Mouse (Mus musculus): ENCODE data around the gene Map7d1.

DNA sequence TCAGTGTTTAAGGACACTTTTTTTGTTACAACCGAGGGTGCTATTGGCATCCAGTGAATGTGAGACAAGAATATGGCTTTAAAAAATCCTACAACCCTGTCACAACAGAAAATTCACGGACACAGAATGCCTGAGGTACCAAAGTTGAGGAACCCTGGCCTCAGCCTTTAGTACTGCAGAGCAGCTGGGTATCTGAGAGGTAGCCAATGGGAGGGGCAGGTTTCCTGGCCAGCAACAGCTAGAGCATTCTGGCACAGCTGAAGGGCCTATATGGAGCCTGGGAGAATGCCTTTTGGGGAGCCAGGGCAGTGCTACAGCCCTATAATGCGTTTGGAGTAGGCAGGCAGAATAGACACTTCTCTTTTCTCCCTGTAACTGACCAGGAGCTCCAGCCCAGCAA lies 2.9 kb upstream of the Map7d1 start:
- TF ChIP-seq POLR2A (IDR thresholded peaks at IDR 0.05; ENCODE audit: low read depth, low read length) (no peak), CTCF (IDR thresholded peaks at IDR 0.05; ENCODE audit: extremely low read depth, insufficient read length, insufficient replicate concordance, low read depth, low read length) (no peak)

Measured in small intestine, adult 2 months (tissue).